Mouse (Mus musculus) layer of hippocampus, adult 9-10 months (tissue): ENCODE data around the gene Ppt2.

Experiments used
- DNase-seq: peaks from one replicate; pipeline ENCODE4 v3.0.0; 2022; ENCODE audit warnings: low spot score

The Ppt2 gene

DNA sequence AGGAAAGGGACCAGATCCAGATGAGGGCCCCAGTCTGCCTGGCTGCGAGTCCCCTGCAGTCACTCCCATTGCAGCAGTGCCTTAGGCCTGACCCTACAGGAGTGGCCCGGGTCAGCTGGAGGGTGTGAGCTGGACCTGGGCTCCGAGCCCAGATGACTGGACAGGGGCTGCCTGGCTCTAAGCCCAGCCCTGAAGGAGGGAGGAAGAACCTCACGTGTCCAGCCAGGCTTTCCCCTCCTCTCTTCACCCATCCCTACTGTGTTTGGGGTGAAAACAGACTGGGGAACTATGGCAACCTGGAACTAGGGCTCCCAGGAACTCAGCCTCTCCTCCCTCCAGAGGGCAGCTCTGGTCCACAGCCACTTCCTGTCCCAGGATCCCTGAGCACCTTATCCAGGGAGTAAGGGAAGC lies 27.3 kb upstream of the Ppt2 start:
- no peak for DNase-seq

DNA sequence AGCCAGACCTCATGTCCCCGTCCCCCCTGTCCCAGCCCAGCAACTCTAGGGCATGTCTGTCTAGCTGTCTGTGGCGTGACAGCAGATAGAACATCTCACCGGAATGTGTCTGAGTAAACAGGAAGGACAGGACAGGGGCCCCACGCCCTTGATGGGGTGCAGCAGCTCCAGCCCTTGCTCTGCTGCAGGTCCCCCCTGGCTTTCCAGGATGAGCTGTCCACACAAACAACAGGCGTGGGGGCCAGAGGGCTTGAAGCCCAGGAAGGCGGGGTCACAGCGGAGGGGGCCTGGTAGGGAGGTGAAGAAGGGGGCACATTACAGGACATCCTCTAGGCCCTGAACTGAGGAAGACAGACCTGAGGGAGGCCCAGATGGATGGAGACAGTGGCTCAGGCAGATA lies 26.9 kb upstream of the Ppt2 start:
- no peak for DNase-seq

DNA sequence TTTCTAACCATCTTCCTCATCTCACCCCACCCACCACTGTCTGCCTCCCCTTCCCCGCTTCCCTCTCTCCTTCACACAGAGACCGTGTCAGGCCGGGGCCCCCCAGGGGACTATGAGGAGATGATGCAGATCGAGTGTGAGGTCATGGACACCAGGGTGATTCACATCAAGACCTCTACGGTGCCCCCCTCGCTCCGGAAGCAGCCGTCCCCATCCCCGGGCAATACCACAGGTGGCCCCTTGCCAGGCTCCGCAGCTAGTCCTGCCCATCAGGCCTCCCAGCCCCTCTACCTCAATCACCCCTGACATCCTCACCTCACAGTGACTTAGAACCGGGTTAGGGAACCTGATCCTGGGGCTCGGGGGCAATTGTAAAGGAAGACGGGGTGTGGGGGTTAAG lies 26.1 kb upstream of the Ppt2 start:
- no peak for DNase-seq

DNA sequence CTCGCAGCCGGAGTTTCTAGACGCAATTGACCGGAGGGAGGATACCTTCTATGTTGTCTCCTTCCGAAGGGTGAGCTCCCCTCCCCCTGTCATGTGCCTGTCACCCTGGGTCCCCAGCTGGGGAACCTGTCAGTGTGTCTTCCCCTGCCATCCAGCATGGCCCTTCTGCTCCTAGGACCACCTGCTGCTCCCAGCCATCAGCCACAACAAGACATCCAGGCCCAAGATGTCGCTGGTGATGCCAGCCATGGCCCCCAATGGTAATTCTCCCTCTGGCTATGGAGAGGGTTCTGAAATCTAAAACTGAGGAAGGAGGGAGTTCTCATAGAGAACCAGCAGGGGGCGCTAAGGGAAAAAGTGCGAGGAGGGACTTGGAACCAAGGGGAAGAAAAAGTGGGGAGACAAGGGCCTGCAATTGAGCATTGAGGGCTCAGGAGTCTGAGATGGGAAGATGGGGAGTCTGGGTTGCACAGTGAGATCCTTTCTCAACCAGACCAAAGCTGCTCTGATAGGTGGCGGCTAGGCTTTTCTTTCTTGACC lies 25.5 kb upstream of the Ppt2 start:
- DNase-seq, result no peak

DNA sequence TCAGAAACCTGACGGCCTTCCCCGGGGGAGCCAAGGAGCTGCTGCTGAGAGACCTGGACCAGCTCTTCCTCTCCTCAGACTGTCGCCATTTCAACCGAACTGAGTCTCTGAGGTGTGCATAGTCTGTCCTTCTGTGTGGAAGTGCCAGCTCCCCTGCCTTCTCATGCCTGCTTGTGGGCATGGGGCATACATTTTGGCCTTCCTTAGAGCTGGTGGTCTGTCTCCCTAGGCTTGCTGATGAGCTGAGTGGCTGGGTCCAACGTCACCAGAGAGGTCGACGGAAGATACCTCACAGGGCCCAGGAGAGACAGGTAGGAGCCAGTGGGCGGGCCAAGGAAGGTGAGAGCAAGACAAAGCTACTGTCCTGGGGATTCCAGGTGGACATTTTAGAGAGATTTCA lies 24.7 kb upstream of the Ppt2 start:
- no peak for DNase-seq

DNA sequence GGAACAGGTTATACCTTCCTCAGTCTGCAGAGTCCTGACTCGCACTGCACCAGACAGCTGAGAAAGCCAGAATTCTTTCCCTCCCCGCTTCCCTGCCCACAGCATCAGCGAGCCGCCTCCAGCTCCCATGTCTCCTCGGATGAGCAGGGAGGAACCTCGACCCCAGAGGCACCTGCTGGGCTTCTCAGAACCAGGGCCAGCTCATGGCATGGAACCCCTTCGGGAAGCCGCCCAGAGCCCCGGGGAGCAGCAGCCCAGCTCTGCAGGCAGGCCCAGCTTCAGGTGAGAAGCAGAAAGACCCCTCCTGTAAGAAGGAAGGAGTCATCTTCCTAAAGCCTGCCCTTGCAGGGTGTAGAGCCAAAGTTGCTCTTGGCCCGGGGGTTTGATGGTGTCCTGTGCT lies 24.2 kb upstream of the Ppt2 start:
- no peak for DNase-seq

DNA sequence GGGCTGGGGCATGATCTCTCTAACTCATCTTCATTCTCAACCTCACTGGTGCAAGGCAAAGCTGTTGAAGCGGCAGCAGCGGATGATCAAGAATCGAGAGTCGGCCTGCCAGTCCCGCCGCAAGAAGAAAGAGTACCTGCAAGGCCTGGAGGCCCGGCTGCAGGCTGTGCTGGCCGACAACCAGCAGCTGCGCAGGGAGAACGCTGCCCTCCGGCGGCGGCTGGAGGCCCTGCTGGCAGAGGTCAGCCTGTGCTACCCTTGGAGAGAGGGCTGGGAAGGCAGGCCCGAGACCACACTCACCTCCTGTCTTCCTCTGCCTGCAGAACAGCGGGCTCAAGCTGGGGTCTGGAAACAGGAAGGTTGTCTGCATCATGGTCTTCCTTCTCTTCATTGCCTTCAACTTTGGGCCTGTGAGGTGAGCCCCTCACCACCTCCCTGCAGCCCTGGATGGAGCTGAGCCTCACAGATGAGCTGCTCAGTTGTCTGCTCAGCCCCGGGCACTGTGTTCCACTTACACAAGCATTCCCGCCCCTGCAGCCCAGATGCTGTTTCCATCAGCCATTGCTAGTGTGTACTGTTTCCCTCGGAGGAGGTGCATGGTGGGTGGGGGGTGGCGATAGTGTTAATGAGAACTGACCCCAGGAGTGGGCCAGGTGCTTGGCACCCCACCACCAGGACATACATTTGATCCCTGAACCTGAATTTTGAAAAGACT lies 23.4 kb upstream of the Ppt2 start:
- no peak for DNase-seq

DNA sequence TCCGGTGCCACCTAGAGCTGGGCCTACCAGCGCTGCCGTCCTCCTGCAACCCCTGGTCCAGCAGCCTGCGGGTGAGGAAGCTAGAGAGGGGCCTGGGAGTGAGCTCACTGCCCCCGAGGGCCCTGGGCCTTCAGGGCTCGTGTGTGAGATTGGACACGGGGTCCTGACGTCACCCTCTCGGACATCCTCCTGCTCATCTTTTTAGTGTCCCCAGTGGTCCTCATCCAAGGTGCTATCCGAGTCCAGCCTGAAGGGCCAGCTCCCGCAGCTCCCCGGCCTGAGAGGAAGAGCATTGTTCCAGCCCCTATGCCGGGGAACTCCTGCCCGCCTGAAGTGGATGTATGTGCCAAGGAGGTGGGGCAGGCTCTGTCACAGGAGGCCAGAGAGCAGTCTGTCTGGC lies 22.5 kb upstream of the Ppt2 start:
- DNase-seq, result no peak

DNA sequence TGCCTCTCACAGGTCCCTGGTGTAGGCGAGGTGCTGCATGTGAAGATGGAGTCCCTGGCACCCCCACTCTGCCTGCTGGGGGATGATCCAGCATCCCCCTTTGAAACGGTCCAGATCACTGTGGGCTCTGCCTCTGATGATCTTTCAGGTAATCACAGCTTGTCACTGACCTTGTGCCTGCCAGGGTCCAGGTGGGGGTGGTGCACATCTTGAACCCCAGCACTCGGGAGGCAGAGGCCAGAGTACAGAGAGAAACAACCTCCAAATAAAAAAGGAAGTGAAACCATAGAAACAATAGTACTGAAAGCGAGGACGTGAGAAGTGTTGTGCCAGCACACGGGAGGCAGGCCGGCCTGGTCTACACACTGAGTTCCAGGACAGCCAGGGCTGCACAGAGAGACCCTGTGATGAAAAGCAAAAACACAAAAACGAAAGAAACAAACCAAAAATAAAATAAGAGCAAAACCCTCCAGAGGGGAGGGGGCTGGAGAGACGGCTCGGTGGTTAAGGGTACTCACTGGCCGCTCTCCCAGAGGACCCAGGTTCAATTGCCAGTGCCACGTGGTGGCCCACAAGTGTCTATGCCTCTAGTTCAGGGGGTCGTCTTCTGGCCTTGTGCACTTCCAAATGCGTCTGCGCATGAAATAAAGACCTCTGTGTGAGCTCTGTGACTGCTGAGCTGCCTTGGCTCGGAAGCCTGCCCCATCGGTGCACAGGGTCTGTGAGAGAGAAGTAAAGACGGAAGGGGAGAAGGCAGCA lies 21.0 kb upstream of the Ppt2 start:
- no peak for DNase-seq

DNA sequence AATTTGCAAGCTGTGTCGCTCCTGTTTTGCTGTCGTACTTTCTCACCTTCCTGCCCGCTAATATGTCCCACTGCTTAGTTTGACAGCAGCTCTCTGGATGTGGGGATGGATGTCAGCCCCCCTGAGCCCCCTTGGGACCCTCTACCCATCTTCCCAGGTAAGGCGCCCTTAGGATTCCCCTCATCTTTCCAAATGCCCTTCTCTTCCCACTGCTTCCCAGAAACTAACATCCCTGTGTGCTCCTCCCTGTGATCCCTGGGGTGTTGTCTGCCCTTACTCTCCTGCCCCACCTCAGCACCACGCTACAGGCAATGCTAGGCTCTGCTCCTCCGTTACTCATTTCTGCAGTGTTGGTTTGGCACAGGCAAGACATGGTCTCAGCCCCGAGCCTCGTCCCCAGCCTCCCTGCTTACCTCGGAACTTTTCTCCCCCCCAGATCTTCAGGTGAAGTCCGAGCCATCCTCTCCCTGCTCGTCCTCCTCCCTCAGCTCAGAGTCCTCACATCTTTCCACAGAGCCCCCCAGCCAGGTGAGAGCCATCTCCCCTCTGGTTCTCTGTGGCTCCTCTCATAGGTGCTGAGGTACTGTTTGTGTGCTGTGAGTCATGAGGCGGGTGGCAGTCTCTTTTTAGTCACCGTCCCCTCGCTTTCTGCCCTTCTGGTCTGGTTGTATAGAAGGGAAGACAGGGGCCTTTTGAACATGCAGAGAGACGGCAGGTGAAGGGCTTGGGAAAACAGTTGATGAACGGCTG lies 20.0 kb upstream of the Ppt2 start:
- no peak for DNase-seq

DNA sequence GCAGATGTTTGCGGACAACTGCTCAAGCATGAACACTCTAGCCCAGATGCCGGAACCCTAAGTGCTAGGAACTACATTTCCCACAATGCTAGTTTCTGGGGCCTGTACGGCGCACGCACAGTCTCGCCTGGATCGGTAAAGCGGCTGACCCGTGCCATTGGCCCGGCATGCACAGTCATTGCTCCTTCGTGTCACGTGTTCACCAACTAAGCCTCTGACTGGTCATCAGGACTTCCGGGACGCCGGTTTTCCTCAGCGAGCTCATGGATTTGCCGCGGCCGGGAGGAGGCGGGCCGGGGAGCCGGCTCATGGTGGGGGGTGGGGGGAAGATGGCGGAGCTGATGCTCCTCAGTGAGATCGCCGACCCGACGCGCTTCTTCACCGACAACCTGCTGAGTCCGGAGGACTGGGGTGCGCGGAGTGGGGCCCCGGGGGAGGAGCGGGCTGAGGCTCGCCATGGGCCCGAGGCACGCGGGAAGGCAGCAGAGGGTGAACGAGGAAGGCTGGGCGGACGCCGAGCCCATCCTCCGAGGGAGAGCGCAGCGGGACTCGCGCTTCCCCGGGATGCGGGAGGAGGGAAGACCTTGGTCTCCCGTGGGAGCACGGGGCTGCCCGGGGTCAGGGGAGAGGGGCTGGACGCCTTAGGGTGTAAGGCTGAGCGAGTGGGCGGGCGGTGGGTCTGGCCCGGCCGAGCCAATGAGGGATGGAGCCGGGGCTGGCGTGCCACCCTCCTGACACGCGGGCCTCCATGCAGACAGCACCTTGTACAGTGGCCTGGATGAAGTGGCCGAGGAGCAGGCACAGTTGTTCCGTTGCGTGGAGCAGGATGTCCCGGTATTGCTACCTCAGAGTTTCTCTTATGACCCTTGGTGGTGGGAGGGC lies 18.8 kb upstream of the Ppt2 start, which contains the start of gene Atf6b:
TSS of gene Atf6b (plus strand) at position 241 of the 882 bp plus-strand sequence.
- peak; percentile 94 for DNase-seq

DNA sequence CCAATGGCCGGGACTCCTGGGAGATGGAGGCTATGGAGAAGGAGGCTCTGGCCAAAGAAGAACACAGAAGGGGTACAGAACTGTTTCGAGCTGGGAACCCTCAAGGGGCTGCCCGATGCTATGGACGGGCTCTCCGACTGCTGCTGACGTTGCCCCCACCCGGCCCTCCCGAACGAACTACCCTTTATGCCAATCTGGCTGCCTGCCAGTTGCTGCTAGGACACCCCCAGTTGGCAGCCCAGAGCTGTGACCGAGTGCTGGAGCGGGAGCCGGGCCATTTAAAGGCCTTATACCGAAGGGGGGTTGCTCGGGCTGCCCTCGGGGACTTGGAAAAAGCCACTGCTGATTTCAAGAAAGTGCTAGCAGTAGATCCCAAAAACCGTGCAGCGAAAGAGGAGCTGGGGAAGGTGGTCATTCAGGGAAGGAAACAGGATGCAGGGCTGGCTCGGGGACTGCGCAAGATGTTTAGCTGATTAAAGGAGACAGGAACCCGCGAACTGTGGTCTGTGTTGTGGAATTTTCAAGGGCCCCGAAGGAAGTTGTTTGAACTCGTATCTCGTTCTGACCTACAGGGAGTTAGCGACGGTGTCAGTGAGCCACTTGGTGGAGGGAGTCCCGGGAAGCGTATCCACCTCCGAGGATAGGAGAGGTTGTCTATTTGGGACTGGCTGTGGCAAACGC lies 17.7 kb upstream of the Ppt2 start:
- DNase-seq, result no peak

DNA sequence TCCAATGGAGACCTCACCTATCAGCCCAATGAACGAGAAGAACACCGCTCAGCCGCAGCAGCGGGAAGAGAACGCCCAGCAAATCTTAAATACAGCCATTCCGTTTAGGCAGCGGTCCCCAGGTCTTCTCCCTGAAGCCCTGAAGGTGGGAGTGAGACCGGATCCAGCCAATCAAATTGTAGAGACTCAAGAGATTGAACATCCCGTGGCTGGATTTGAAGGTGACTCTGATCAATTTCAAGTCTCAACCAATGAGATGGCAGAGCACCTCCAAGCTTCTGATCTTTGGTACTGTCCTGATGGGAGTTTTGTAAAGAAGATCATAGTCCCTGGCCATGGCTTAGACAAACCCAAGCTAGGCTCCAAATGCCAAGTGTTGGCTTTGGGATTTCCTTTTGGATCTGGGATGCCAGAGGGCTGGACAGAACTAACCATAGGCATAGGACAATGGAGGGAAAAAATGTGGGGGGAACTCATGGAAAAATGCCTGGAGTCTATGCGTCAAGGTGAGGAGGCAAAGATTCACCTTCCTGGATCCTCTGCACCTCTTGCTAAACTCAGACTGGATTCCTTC lies 17.0 kb upstream of the Ppt2 start:
- DNase-seq, result no peak

DNA sequence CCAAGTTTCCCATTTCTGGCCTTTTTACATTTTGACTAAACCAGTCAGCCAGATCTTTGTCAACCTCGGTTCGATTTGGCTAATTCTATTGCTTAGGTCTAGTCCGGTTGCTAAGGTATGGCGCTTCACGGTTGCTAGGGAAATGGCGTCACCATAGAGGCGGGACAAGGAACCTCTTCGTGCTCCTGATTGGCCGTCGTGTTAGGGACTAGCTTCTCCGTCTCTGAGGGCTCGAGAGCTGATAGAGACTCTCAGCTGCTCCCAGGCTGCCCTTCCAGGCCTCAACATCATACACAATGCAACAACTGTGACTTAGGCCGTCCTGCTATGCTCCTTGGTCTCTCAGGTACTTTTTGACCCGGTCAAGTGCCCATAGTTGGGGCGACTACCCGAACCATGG lies 16.3 kb upstream of the Ppt2 start, which contains the start of gene Fkbpl:
TSS of gene Fkbpl (plus strand) at position 157 of the 400 bp plus-strand sequence.
- DNase-seq, result peak; percentile 98

DNA sequence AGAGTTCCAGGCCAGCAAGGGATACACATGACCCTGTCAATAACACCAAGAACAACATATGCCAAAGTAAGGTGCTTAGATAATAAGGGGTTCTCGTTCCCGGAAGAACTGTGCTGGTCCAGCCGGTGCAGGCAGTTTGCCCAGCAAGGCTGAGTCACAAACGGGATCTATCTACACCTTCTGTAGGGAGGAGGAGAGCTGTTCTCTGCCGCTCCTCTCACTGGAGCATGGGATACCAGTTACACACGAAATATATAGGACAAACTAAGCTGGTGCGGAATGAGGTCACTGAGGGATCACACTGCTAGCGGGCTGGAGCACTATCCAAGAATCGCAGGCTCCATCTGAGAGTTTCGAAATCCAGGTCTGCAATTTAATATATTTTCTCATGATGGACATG lies 15.6 kb upstream of the Ppt2 start:
- DNase-seq, result no peak

DNA sequence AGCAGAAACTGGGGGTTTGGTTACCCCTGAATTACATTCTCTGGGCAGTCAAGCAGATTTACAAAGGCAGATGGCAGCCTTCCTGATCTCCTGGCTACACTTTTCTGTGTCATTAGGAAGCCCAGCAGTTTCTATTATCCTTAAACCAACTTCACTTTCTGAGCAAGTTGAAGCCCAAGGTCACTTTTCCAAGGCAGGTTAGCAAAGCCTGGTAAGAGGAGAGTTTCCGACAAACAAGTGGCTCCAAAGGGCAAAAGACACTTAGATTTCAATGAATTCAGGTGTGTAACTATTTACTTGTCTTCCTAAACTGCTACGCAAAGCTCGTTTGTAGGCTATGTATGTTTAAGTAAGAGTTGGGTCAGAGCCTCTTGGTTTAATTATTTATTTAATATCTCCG lies 15.1 kb upstream of the Ppt2 start:
- DNase-seq, result no peak

DNA sequence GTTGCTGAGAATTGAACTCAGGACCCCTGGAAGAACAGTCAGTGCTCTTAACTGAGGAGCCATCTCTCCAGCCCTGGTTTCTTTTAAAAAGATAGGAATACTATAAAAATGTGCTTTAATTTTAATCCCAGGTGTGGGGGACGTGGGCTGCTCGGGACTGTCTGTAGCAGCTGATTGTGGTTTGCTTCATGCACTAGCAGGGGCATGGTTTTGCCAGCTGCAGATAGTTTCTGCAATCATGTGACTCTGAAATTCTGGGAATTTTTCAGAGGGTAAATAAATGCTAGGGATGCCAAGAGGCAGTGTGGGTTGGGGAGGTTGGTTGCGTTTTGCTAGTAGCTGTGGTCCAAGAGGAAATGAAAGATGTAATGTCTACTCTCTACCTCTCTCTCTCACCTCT lies 13.6 kb upstream of the Ppt2 start:
- DNase-seq, result no peak

DNA sequence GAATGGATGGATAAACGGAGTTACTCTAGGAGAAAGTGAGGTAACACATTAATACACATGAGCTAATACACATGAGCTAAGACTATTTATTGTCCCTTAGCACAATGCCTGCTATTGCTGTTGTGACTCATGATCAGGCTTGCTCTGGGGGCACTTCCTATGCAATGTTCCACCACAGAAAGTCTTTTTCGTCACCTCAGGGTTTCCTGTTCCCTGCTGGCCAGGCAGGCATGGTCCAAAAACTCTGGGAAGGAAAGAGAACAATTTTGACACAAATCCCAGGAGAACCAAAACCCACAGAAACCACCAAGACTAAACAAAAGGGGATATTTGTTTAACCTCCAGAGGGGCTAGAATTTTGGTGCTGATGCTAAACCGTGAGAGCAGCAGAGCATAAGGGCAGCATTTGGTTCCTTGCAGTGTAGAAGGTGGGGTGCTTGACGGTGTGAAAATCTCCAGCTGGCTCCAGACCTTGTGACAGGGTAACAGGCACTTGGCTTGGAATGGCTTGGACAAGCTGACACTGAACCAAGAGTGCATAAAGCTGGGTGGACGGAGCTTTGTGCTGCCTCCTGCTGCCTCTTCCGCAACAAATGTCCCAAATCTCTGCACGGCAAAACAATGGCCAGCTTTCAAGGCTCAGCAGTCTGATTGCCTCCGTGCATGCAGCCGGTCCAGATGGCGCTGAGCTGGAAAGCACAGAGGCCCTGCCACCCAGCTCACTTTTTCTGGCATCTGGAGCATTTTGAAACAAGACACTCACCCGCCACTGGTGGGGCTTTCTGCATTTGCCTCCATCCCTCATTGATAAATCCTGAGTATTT lies 12.7 kb upstream of the Ppt2 start:
- DNase-seq, result no peak

DNA sequence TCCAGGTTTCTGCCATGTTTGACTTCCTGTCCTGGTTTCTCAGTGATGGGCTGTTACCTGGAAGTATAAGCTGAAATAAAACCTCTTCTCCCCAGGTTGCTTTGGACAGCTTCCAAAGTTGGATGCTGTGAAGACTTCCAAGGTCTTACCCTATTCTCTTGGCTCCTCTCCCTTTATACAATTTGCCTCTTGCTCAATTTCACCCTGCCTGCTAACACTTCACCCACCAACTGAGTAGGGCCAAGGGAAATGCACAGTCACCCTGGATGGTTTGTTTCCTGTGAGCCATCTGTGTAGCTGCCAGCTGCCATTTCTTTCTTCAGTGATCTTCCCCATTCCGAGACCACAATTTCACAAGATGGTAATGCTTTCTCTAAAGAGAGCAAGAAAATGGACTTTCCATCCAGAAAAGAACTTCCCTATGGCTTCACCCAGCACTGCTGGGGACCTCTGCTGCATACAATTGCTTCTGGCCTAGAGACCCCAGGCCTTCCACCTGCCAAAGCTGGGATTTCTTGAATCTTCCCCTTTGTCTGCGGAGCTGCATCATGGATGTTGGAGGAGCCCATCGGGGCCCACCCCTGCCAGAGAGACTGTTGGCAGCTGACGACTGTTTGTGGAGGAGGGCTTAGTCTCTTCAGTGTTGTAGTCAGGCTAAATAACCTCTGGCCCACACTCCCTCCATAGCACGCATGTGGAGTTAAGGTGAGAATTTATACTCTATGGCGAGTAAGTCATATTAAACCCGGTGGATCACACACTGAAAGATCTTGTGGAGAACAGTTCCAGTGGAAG lies 11.3 kb upstream of the Ppt2 start:
- no peak for DNase-seq
